Mouse (Mus musculus) myocyte (in vitro differentiated cells): ENCODE results near the gene Szt2. TPM values are rescaled to one million over a fixed set of nuclear protein-coding genes. Genes with fewer than 3 reads are reported as not detected.

Experiments
- H3K27me3 ChIP-seq: one replicate; pipeline ENCODE4 v1.6.1; 2011; ENCODE audit not compliant: control insufficient read depth, insufficient read depth, insufficient read length
- H3K36me3 ChIP-seq: one replicate; pipeline ENCODE4 v1.6.1; 2011; ENCODE audit not compliant: control insufficient read depth, insufficient read depth
- H3K4me2 ChIP-seq: one replicate; pipeline ENCODE4 v1.6.1; 2011; ENCODE audit warnings: low read depth, control low read depth
- H3K4me3 ChIP-seq: one replicate; pipeline ENCODE4 v1.5.1; 2011; ENCODE audit warnings: mild to moderate bottlenecking, control low read depth, moderate library complexity
- H3K79me2 ChIP-seq: one replicate; pipeline ENCODE4 v1.6.1; 2011; ENCODE audit not compliant: control insufficient read depth, insufficient read depth
- H3ac ChIP-seq: one replicate; pipeline ENCODE4 v1.6.1; 2011; ENCODE audit not compliant: control insufficient read depth, insufficient read length
- CEBPB ChIP-seq: IDR thresholded peaks from 2 replicates; pipeline ENCODE4 v1.6.1; 2011; ENCODE audit warnings: mild to moderate bottlenecking, moderate library complexity; ENCODE audit not compliant: poor library complexity, insufficient read depth, severe bottlenecking
- E2F4 ChIP-seq: IDR thresholded peaks from one replicate; pipeline ENCODE4 v1.6.1; 2011; ENCODE audit warnings: mild to moderate bottlenecking, control low read depth, moderate library complexity; ENCODE audit not compliant: insufficient read depth
- MAX ChIP-seq: IDR thresholded peaks from one replicate; pipeline ENCODE4 v1.6.1; 2011; ENCODE audit warnings: low read depth, mild to moderate bottlenecking, control low read depth
- MYOD1 ChIP-seq, 3 experiments: IDR thresholded peaks; one replicate each; pipeline ENCODE4 v1.6.1; 2011; ENCODE audit warnings: control low read depth in 2 of 3, low read depth in 2 of 3, mild to moderate bottlenecking in 2 of 3, moderate library complexity in 1 of 3; ENCODE audit not compliant: insufficient read length in 2 of 3, control insufficient read depth in 1 of 3
- MYOG ChIP-seq, 3 experiments: IDR thresholded peaks; one replicate each; pipeline ENCODE4 v1.6.1; 2011; ENCODE audit warnings: control low read depth in 2 of 3, low read depth in 2 of 3, mild to moderate bottlenecking in 2 of 3; ENCODE audit not compliant: insufficient read length in 2 of 3, control insufficient read depth in 1 of 3, insufficient read depth in 1 of 3
- POLR2A ChIP-seq: IDR thresholded peaks from one replicate; pipeline ENCODE4 v1.6.1; 2011; ENCODE audit warnings: low read depth, mild to moderate bottlenecking, control low read depth, moderate library complexity; ENCODE audit not compliant: insufficient read length
- POLR2AphosphoS2 ChIP-seq: IDR thresholded peaks from one replicate; pipeline ENCODE4 v1.6.1; 2011; ENCODE audit warnings: low read depth, control low read depth; ENCODE audit not compliant: insufficient read length
- REST ChIP-seq: IDR thresholded peaks from one replicate; pipeline ENCODE4 v1.6.1; 2011; ENCODE audit warnings: mild to moderate bottlenecking, control low read depth, moderate library complexity; ENCODE audit not compliant: insufficient read depth, insufficient read length
- SRF ChIP-seq: IDR thresholded peaks from one replicate; pipeline ENCODE4 v1.6.1; 2011; ENCODE audit warnings: low read depth; ENCODE audit not compliant: control insufficient read depth, insufficient read length
- TCF12 ChIP-seq: IDR thresholded peaks from one replicate; pipeline ENCODE4 v1.6.1; 2011; ENCODE audit warnings: mild to moderate bottlenecking, control low read depth; ENCODE audit not compliant: poor library complexity, insufficient read depth, severe bottlenecking
- TCF3 ChIP-seq: IDR thresholded peaks from one replicate; pipeline ENCODE4 v1.6.1; 2011; ENCODE audit warnings: low read depth, control low read depth; ENCODE audit not compliant: insufficient read length
- USF1 ChIP-seq: IDR thresholded peaks from one replicate; pipeline ENCODE4 v1.6.1; 2011; ENCODE audit warnings: low read depth, mild to moderate bottlenecking, control low read depth, moderate library complexity
- polyA plus RNA-seq: library from polyadenylated mRNA; unstranded; fragments of >200 nt; fragmentation: generic; extraction: Trizol; gene quantifications from one replicate; pipeline ENCODE4 v1.2.1, GENCODE M21; 2012; ENCODE audit warnings: missing spikeins

Gene Szt2
- polyA plus RNA-seq, 1 experiment = 8.1 TPM

- peak overlapping the region; percentile 73 for H3ac ChIP-seq
- TF ChIP-seq CEBPB (no peak), MYOD1 (IDR thresholded peaks at IDR 0.05; ENCODE audit: control insufficient read depth in 1 of 3, insufficient read length in 2 of 3, low read depth in 2 of 3) (peak in 1 of 3 experiments; percentile 42)
- peak overlapping the region; percentile 97 for H3K4me2 ChIP-seq
- no peaks in the 10 kb centered on the region for H3K27me3 ChIP-seq
- H3K79me2 ChIP-seq = peaks cover 36% of the 10 kb centered on the region
- peaks cover 33% of the 10 kb centered on the region for H3K36me3 ChIP-seq
- H3K4me3 ChIP-seq = peak overlapping the region; percentile 63
These were observed 20.3 kb upstream of the Szt2 start for GRCm38 (mm10) chr4:118429215-118429895.

GRCm38 (mm10) chr4:118428531-118429214 lies 19.6 kb upstream of the Szt2 start:
- Histone ChIP-seq H3K36me3 (peaks cover 29% of the 10 kb centered on the region), H3K4me3 (peak overlapping the region; percentile 63), H3ac (peak overlapping the region; percentile 73), H3K27me3 (no peaks in the 10 kb centered on the region), H3K4me2 (peak overlapping the region; percentile 97), H3K79me2 (peaks cover 33% of the 10 kb centered on the region)
- no peak for TF ChIP-seq POLR2A
- peak in 1 of 3 experiments; percentile 75 for TF ChIP-seq MYOG (IDR thresholded peaks at IDR 0.05; ENCODE audit: control insufficient read depth in 1 of 3, insufficient read depth in 1 of 3, insufficient read length in 2 of 3, low read depth in 2 of 3)
- TF ChIP-seq E2F4 = no peak
- no peak for TF ChIP-seq TCF3
- peak; percentile 22 to 53 (median 39) for TF ChIP-seq MYOD1 (IDR thresholded peaks at IDR 0.05; ENCODE audit: control insufficient read depth in 1 of 3, insufficient read length in 2 of 3, low read depth in 2 of 3)
- no peak for TF ChIP-seq REST
- peak; percentile 32 for TF ChIP-seq MAX
- no peak for TF ChIP-seq POLR2AphosphoS2
- TF ChIP-seq CEBPB = peak; percentile 52
- no peak for TF ChIP-seq TCF12
- TF ChIP-seq SRF = no peak

- H3K4me3 ChIP-seq = peak within 1 kb of the TSS; percentile 63
- peak within 1 kb of the TSS; percentile 97 for H3K4me2 ChIP-seq
- peak within 1 kb of the TSS; percentile 73 for H3ac ChIP-seq
- H3K27me3 ChIP-seq = no peaks in the 10 kb centered on the region
- H3K79me2 ChIP-seq = peaks cover 33% of the 10 kb centered on the region
- TF ChIP-seq POLR2A = peak; percentile 67
- TF ChIP-seq POLR2AphosphoS2 = peak; percentile 68
- TF ChIP-seq SRF = peak; percentile 51
- TF ChIP-seq TCF3 = no peak
- peak in 2 of 3 experiments; percentile 30 to 40 for TF ChIP-seq MYOG (IDR thresholded peaks at IDR 0.05; ENCODE audit: control insufficient read depth in 1 of 3, insufficient read depth in 1 of 3, insufficient read length in 2 of 3, low read depth in 2 of 3)
- peak in 1 of 3 experiments; percentile 42 for TF ChIP-seq MYOD1 (IDR thresholded peaks at IDR 0.05; ENCODE audit: control insufficient read depth in 1 of 3, insufficient read length in 2 of 3, low read depth in 2 of 3)
- no peak for TF ChIP-seq TCF12
- TF ChIP-seq REST = no peak
- TF ChIP-seq USF1 = no peak
- TF ChIP-seq CEBPB = no peak
- peaks cover 23% of the 10 kb centered on the region for H3K36me3 ChIP-seq
These were observed 18.8 kb upstream of the Szt2 start, which contains the start of gene Elovl1 for GRCm38 (mm10) chr4:118427768-118428451. Gene Elovl1 (plus strand): TSS chr4:118428093.

- Histone ChIP-seq H3K4me3 (peak overlapping the region; percentile 63), H3K79me2 (peaks cover 33% of the 10 kb centered on the region), H3ac (peak overlapping the region; percentile 73), H3K27me3 (no peaks in the 10 kb centered on the region), H3K4me2 (peak overlapping the region; percentile 87), H3K36me3 (peaks cover 18% of the 10 kb centered on the region)
- TF ChIP-seq SRF (no peak), POLR2AphosphoS2 (no peak), TCF12 (no peak), MYOD1 (IDR thresholded peaks at IDR 0.05; ENCODE audit: control insufficient read depth in 1 of 3, insufficient read length in 2 of 3, low read depth in 2 of 3) (no peak)
These were observed 18.3 kb upstream of the Szt2 start for GRCm38 (mm10) chr4:118427415-118427767.
